Mouse (Mus musculus): ENCODE measurements around the gene Ccdc102a. TPM values are rescaled to one million over a fixed set of nuclear protein-coding genes. Genes with fewer than 3 reads are reported as not detected.

Gene Ccdc102a
- total RNA-seq, 2 experiments from 2014 or later, result 2.6 to 3.3 TPM

GRCm38 (mm10) chr8:94892917-94893316 lies 25.0 kb downstream of the Ccdc102a start:
- intact Hi-C loops (cut with DNase I), result no loop called here
- peak in 1 of 2 experiments; percentile 54 for DNase-seq (ENCODE audit: extremely low spot score in 1 of 2, low spot score in 2 of 2)

GRCm38 (mm10) chr8:94888383-94889036 lies 29.4 kb downstream of the Ccdc102a start:
- DNase-seq (ENCODE audit: extremely low spot score in 1 of 2, low spot score in 2 of 2), result peak in 1 of 2 experiments; percentile 19
- intact Hi-C loops (cut with DNase I), result no loop called here

GRCm38 (mm10) chr8:94880742-94881141 lies 37.2 kb downstream of the Ccdc102a start:
- intact Hi-C loops (cut with DNase I), result no loop called here

GRCm38 (mm10) chr8:94876820-94877219 lies 41.1 kb downstream of the Ccdc102a start:
- no peak for DNase-seq (ENCODE audit: extremely low spot score in 1 of 2, low spot score in 2 of 2)
- intact Hi-C loops (cut with DNase I), result no loop called here

More at GRCm38 (mm10) chr8:94880742-94881141, 37.2 kb downstream of the Ccdc102a start:
- peak in 1 of 2 experiments; percentile 6 for DNase-seq (ENCODE audit: extremely low spot score in 1 of 2, low spot score in 2 of 2)

GRCm38 (mm10) chr8:94876197-94876730 lies 41.6 kb downstream of the Ccdc102a start, which contains the start of gene Dok4:
Dok4 (minus strand) TSS chr8:94876330.
- peak in 1 of 2 experiments; percentile 84 for DNase-seq (ENCODE audit: extremely low spot score in 1 of 2, low spot score in 2 of 2)
- intact Hi-C loops (cut with DNase I), result no loop called here

GRCm38 (mm10) chr8:94875871-94876150 lies 42.1 kb downstream of the Ccdc102a start:
- intact Hi-C loops (cut with DNase I), result no loop called here
- DNase-seq (ENCODE audit: extremely low spot score in 1 of 2, low spot score in 2 of 2), result no peak

- intact Hi-C loops (cut with DNase I), result no loop called here
- DNase-seq (ENCODE audit: extremely low spot score in 1 of 2, low spot score in 2 of 2), result peak in 1 of 2 experiments; percentile 40
These were observed 42.6 kb downstream of the Ccdc102a start for GRCm38 (mm10) chr8:94875096-94875870.

GRCm38 (mm10) chr8:94874358-94874757 lies 43.5 kb downstream of the Ccdc102a start:
- peak in 1 of 2 experiments; percentile 77 for DNase-seq (ENCODE audit: extremely low spot score in 1 of 2, low spot score in 2 of 2)
- intact Hi-C loops (cut with DNase I), result loop anchor here (5.0 kb wide), 1 partner anchor 33 kb away; no protein-coding TSS in a partner anchor

- intact Hi-C loops (cut with DNase I), result loop anchor here (5.0 kb wide), 1 partner anchor 35 kb away; no protein-coding TSS in a partner anchor
- no peak for DNase-seq (ENCODE audit: extremely low spot score in 1 of 2, low spot score in 2 of 2)
These were observed 45.3 kb downstream of the Ccdc102a start for GRCm38 (mm10) chr8:94872576-94872975.

GRCm38 (mm10) chr8:94872156-94872555 lies 45.7 kb downstream of the Ccdc102a start:
- DNase-seq (ENCODE audit: extremely low spot score in 1 of 2, low spot score in 2 of 2), result no peak
- intact Hi-C loops (cut with DNase I), result loop anchor here (5.0 kb wide), 1 partner anchor 35 kb away; no protein-coding TSS in a partner anchor

- intact Hi-C loops (cut with DNase I), result loop anchor here (5.0 kb wide), 1 partner anchor 36 kb away; no protein-coding TSS in a partner anchor
- DNase-seq (ENCODE audit: extremely low spot score in 1 of 2, low spot score in 2 of 2), result peak; percentile 78 to 85
These were observed 46.6 kb downstream of the Ccdc102a start for GRCm38 (mm10) chr8:94871108-94871894.

- intact Hi-C loops (cut with DNase I), result loop anchor here (5.0 kb wide), 1 partner anchor 37 kb away; no protein-coding TSS in a partner anchor
- DNase-seq (ENCODE audit: extremely low spot score in 1 of 2, low spot score in 2 of 2), result peak in 1 of 2 experiments; percentile 81
These were observed 47.3 kb downstream of the Ccdc102a start for GRCm38 (mm10) chr8:94870474-94871107.

GRCm38 (mm10) chr8:94870003-94870402 lies 47.9 kb downstream of the Ccdc102a start:
- DNase-seq (ENCODE audit: extremely low spot score in 1 of 2, low spot score in 2 of 2), result peak in 1 of 2 experiments; percentile 28
- intact Hi-C loops (cut with DNase I), result loop anchor here (5.0 kb wide), 1 partner anchor 37 kb away; no protein-coding TSS in a partner anchor

GRCm38 (mm10) chr8:94869146-94869545 lies 48.8 kb downstream of the Ccdc102a start:
- intact Hi-C loops (cut with DNase I), result no loop called here
- peak in 1 of 2 experiments; percentile 31 for DNase-seq (ENCODE audit: extremely low spot score in 1 of 2, low spot score in 2 of 2)

- no peak for DNase-seq (ENCODE audit: extremely low spot score in 1 of 2, low spot score in 2 of 2)
These were observed 51.0 kb downstream of the Ccdc102a start for GRCm38 (mm10) chr8:94866921-94867320.

GRCm38 (mm10) chr8:94865292-94865691 lies 52.6 kb downstream of the Ccdc102a start:
- DNase-seq (ENCODE audit: extremely low spot score in 1 of 2, low spot score in 2 of 2), result no peak
- intact Hi-C loops (cut with DNase I), result no loop called here

More at GRCm38 (mm10) chr8:94866921-94867320, 51.0 kb downstream of the Ccdc102a start:
- intact Hi-C loops (cut with DNase I), result no loop called here

GRCm38 (mm10) chr8:94863897-94864673 lies 53.8 kb downstream of the Ccdc102a start:
- intact Hi-C loops (cut with DNase I), result no loop called here
- no peak for DNase-seq (ENCODE audit: extremely low spot score in 1 of 2, low spot score in 2 of 2)

Data from left cerebral cortex, postnatal 10 days (tissue).